Mouse (Mus musculus) E14TG2a.4 (cell line): ENCODE data around the gene Cdrt4.

Source experiments
- CTCF ChIP-seq: conservative IDR thresholded peaks from 2 replicates; pipeline ENCODE4 v1.5.1; 2014; ENCODE audit warnings: low read length
- NANOG ChIP-seq: IDR thresholded peaks from 2 replicates; pipeline ENCODE4 v1.6.1; 2014; ENCODE audit warnings: borderline replicate concordance, low read length, mixed read lengths
- POU5F1 ChIP-seq: IDR thresholded peaks from 2 replicates; pipeline ENCODE4 v1.6.1; 2014; ENCODE audit warnings: low read length, borderline replicate concordance

DNA sequence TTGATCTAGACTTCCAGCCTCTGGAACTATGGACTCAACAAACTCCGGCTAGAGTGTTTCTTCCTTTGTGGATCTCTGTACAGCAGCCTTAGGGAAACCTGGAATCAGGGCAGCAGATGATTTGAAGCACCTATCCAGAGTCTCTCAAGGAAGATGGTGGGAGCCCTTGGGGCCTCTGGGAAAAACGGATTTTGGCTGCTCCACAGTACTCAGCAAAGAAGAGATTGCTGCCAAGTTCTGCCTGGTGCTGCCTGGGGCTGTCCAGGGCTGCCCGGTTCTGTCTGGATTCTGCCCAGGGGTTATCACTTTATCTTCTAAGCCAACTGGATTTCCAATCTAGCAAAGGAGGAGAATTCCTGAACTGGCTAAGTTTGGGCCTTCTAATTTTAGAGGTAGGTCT, 58.8 kb downstream of the Cdrt4 start:
- TF ChIP-seq CTCF (no peak), NANOG (no peak), POU5F1 (no peak)
